Mouse (Mus musculus) neural tube, embryonic 14.5 days (tissue): ENCODE results near the gene Stard5. TPM values are rescaled to one million over a fixed set of nuclear protein-coding genes. Genes with fewer than 3 reads are reported as not detected.

ENCODE experiments used
- ATAC-seq: fragments of 200-750 bp; cut with Nextera tagmentation; 2 replicates; pipeline ENCODE4 v1.8.0; 2017; ENCODE audit warnings: low read depth, mild to moderate bottlenecking, moderate TSS enrichment, moderate library complexity
- H3K27ac ChIP-seq: fragments of 300-500 bp; sonication (generic); 2 replicates; pipeline ENCODE4 v1.5.1; 2014; ENCODE audit warnings: low read depth, mild to moderate bottlenecking, control low read depth, low read length, moderate library complexity, mixed read lengths
- H3K27me3 ChIP-seq: fragments of 300-500 bp; sonication (generic); 2 replicates; pipeline ENCODE4 v1.6.1; 2014; ENCODE audit warnings: low read length; ENCODE audit not compliant: control insufficient read depth, insufficient read depth
- H3K36me3 ChIP-seq: fragments of 300-500 bp; sonication (generic); 2 replicates; pipeline ENCODE4 v1.6.1; 2014; ENCODE audit warnings: low read length, mixed read lengths; ENCODE audit not compliant: control insufficient read depth, insufficient read depth
- H3K4me1 ChIP-seq: fragments of 300-500 bp; sonication (generic); 2 replicates; pipeline ENCODE4 v1.6.1; 2014; ENCODE audit warnings: low read length; ENCODE audit not compliant: control insufficient read depth, insufficient read depth
- H3K4me2 ChIP-seq: fragments of 300-500 bp; sonication (generic); 2 replicates; pipeline ENCODE4 v1.6.1; 2014; ENCODE audit warnings: mild to moderate bottlenecking, low read depth, low read length, control low read depth
- H3K4me3 ChIP-seq: fragments of 300-500 bp; sonication (generic); 2 replicates; pipeline ENCODE4 v1.5.1; 2014; ENCODE audit warnings: low read depth, low read length, control low read depth, mixed read lengths
- H3K9ac ChIP-seq: fragments of 300-500 bp; sonication (generic); replicated peaks from 2 replicates; pipeline ENCODE4 v1.6.1; 2014; ENCODE audit warnings: low read depth, mild to moderate bottlenecking, control low read depth, low read length, mixed read lengths
- H3K9me3 ChIP-seq: fragments of 300-500 bp; sonication (generic); 2 replicates; pipeline ENCODE4 v1.6.1; 2016; ENCODE audit warnings: low read length; ENCODE audit not compliant: control insufficient read depth
- WGBS: fragments of 180-500 bp; shearing (Covaris S2); extraction: QIAGEN DNeasy Blood & Tissue Kit; methylation state at CpG from one replicate; pipeline ENCODE4 v1.1.7; 2014; 5-methylcytosine and 5-hydroxymethylcytosine counted together
- polyA plus RNA-seq: library from polyadenylated mRNA; unstranded; fragments of >200 nt; fragmentation: Nextera tagmentation; extraction: Ambion mirVana; gene quantifications from 2 replicates; pipeline ENCODE4 v1.2.1, GENCODE M21; 2014

Gene Stard5
- 3.9 and 5.2 TPM in 2 replicates for polyA plus RNA-seq

GRCm38 (mm10) chr7:83631828-83632681 lies at the start of gene Stard5:
Stard5 (plus strand) TSS chr7:83631959.
- ATAC-seq: peak; percentile 98
- Histone ChIP-seq H3K27me3 (no peaks in the 10 kb centered on the region), H3K4me3 (peak within 1 kb of the TSS; percentile 53), H3K9me3 (no peaks in the 10 kb centered on the region), H3K4me2 (peak within 1 kb of the TSS; percentile 70), H3K27ac (peak within 1 kb of the TSS; percentile 73), H3K4me1 (0 out of 2 replicates have a peak, but pooled peaks cover 4% of the 10 kb centered on the region), H3K36me3 (no peaks in the 10 kb centered on the region), H3K9ac (peak within 1 kb of the TSS; percentile 62)
- under 1% methylated on average over 35 of the region's 35 CpGs for WGBS

- no peaks in the 10 kb centered on the region for H3K36me3 ChIP-seq
- H3K27me3 ChIP-seq: no peaks in the 10 kb centered on the region
- H3K4me2 ChIP-seq: no peak within 1 kb of the TSS
- H3K9me3 ChIP-seq: no peaks in the 10 kb centered on the region
- H3K27ac ChIP-seq: no peak within 1 kb of the TSS
- H3K9ac ChIP-seq: no peak within 1 kb of the TSS
- H3K4me1 ChIP-seq: no peaks in the 10 kb centered on the region
- ATAC-seq: no peak
- WGBS: 41% methylated on average over 11 of the region's 11 CpGs
- H3K4me3 ChIP-seq: no peak within 1 kb of the TSS
These were observed 46.9 kb upstream of the Stard5 start, which contains the start of gene Tmc3 for GRCm38 (mm10) chr7:83584639-83585471. Tmc3 (plus strand) TSS chr7:83584927.

- Histone ChIP-seq H3K4me2 (no peak overlapping the region), H3K27ac (no peak overlapping the region), H3K4me1 (no peaks in the 10 kb centered on the region), H3K27me3 (no peaks in the 10 kb centered on the region), H3K4me3 (no peak overlapping the region), H3K9ac (no peak overlapping the region), H3K9me3 (no peaks in the 10 kb centered on the region), H3K36me3 (no peaks in the 10 kb centered on the region)
- WGBS: 83% methylated on average over 3 of the region's 3 CpGs
- ATAC-seq: no peak
These were observed 37.7 kb upstream of the Stard5 start for GRCm38 (mm10) chr7:83594056-83594455.

- Histone ChIP-seq H3K27me3 (no peaks in the 10 kb centered on the region), H3K36me3 (no peaks in the 10 kb centered on the region), H3K4me1 (no peaks in the 10 kb centered on the region), H3K9ac (no peak overlapping the region), H3K4me3 (no peak overlapping the region), H3K9me3 (no peaks in the 10 kb centered on the region), H3K4me2 (no peak overlapping the region), H3K27ac (no peak overlapping the region)
- 96% methylated on average over 3 of the region's 3 CpGs for WGBS
- ATAC-seq: no peak
These were observed 34.7 kb upstream of the Stard5 start for GRCm38 (mm10) chr7:83597063-83597462.

- H3K9ac ChIP-seq: no peak overlapping the region
- H3K4me3 ChIP-seq: no peak overlapping the region
- no peak for ATAC-seq
- WGBS: 88% methylated on average over 13 of the region's 13 CpGs
- H3K27me3 ChIP-seq: no peaks in the 10 kb centered on the region
- no peak overlapping the region for H3K27ac ChIP-seq
- no peaks in the 10 kb centered on the region for H3K4me1 ChIP-seq
- H3K4me2 ChIP-seq: no peak overlapping the region
- H3K36me3 ChIP-seq: no peaks in the 10 kb centered on the region
- H3K9me3 ChIP-seq: no peaks in the 10 kb centered on the region
These were observed 32.5 kb upstream of the Stard5 start for GRCm38 (mm10) chr7:83598997-83599912.

- 61% methylated on average over 8 of the region's 8 CpGs for WGBS
- H3K27me3 ChIP-seq: no peaks in the 10 kb centered on the region
- no peaks in the 10 kb centered on the region for H3K9me3 ChIP-seq
- no peaks in the 10 kb centered on the region for H3K36me3 ChIP-seq
- H3K27ac ChIP-seq: no peak overlapping the region
- H3K9ac ChIP-seq: no peak overlapping the region
- H3K4me3 ChIP-seq: no peak overlapping the region
- no peak for ATAC-seq
- no peaks in the 10 kb centered on the region for H3K4me1 ChIP-seq
- no peak overlapping the region for H3K4me2 ChIP-seq
These were observed 31.9 kb upstream of the Stard5 start for GRCm38 (mm10) chr7:83599913-83600286.

GRCm38 (mm10) chr7:83604180-83604944 lies 27.4 kb upstream of the Stard5 start:
- 91% methylated on average over 7 of the region's 7 CpGs for WGBS
- H3K9ac ChIP-seq: no peak overlapping the region
- no peaks in the 10 kb centered on the region for H3K4me1 ChIP-seq
- no peak overlapping the region for H3K4me2 ChIP-seq
- no peak overlapping the region for H3K27ac ChIP-seq
- no peak overlapping the region for H3K4me3 ChIP-seq
- H3K36me3 ChIP-seq: no peaks in the 10 kb centered on the region
- no peak for ATAC-seq
- H3K27me3 ChIP-seq: no peaks in the 10 kb centered on the region
- no peaks in the 10 kb centered on the region for H3K9me3 ChIP-seq

GRCm38 (mm10) chr7:83606796-83607195 lies 25.0 kb upstream of the Stard5 start:
- Histone ChIP-seq H3K9ac (no peak overlapping the region), H3K27ac (no peak overlapping the region), H3K27me3 (no peaks in the 10 kb centered on the region), H3K36me3 (no peaks in the 10 kb centered on the region), H3K4me2 (no peak overlapping the region), H3K4me3 (no peak overlapping the region), H3K4me1 (no peaks in the 10 kb centered on the region), H3K9me3 (no peaks in the 10 kb centered on the region)
- 96% methylated on average over 2 of the region's 2 CpGs for WGBS
- ATAC-seq: no peak
